Mouse (Mus musculus): ENCODE measurements around the gene Plagl1.

Gene Plagl1

GRCm38 (mm10) chr10:13090596-13091424, 30.5 kb downstream of the Plagl1 start:
- DNase-seq (ENCODE audit: low spot score in 2 of 2) = peak; percentile 63 to 70

- DNase-seq (ENCODE audit: low spot score in 2 of 2) = no peak
Observed at GRCm38 (mm10) chr10:13092996-13093395, 32.7 kb downstream of the Plagl1 start.

GRCm38 (mm10) chr10:13098895-13099294, 38.6 kb downstream of the Plagl1 start:
- no peak for DNase-seq (ENCODE audit: low spot score in 2 of 2)

- DNase-seq (ENCODE audit: low spot score in 2 of 2) = no peak
Observed at GRCm38 (mm10) chr10:13100061-13100648, 39.9 kb downstream of the Plagl1 start.

- no peak for DNase-seq (ENCODE audit: low spot score in 2 of 2)
Observed at GRCm38 (mm10) chr10:13102360-13102759, 42.1 kb downstream of the Plagl1 start.

GRCm38 (mm10) chr10:13103838-13104237, 43.5 kb downstream of the Plagl1 start:
- no peak for DNase-seq (ENCODE audit: low spot score in 2 of 2)

GRCm38 (mm10) chr10:13106909-13107624, 46.8 kb downstream of the Plagl1 start:
- no peak for DNase-seq (ENCODE audit: low spot score in 2 of 2)

GRCm38 (mm10) chr10:13108021-13108548, 47.8 kb downstream of the Plagl1 start:
- DNase-seq (ENCODE audit: low spot score in 2 of 2) = no peak

GRCm38 (mm10) chr10:13108847-13109246, 48.5 kb downstream of the Plagl1 start:
- no peak for DNase-seq (ENCODE audit: low spot score in 2 of 2)

GRCm38 (mm10) chr10:13109781-13110180, 49.5 kb downstream of the Plagl1 start:
- no peak for DNase-seq (ENCODE audit: low spot score in 2 of 2)

GRCm38 (mm10) chr10:13112849-13113248, 52.5 kb downstream of the Plagl1 start:
- DNase-seq (ENCODE audit: low spot score in 2 of 2) = no peak

GRCm38 (mm10) chr10:13113641-13114040, 53.3 kb downstream of the Plagl1 start:
- no peak for DNase-seq (ENCODE audit: low spot score in 2 of 2)

GRCm38 (mm10) chr10:13115030-13115429, 54.7 kb downstream of the Plagl1 start:
- no peak for DNase-seq (ENCODE audit: low spot score in 2 of 2)

- no peak for DNase-seq (ENCODE audit: low spot score in 2 of 2)
Observed at GRCm38 (mm10) chr10:13116706-13117665, 56.7 kb downstream of the Plagl1 start.

- DNase-seq (ENCODE audit: low spot score in 2 of 2) = no peak
Observed at GRCm38 (mm10) chr10:13118024-13118769, 57.9 kb downstream of the Plagl1 start.

GRCm38 (mm10) chr10:13118770-13119102, 58.4 kb downstream of the Plagl1 start:
- no peak for DNase-seq (ENCODE audit: low spot score in 2 of 2)

GRCm38 (mm10) chr10:13119300-13119699, 59.0 kb downstream of the Plagl1 start:
- no peak for DNase-seq (ENCODE audit: low spot score in 2 of 2)

- DNase-seq (ENCODE audit: low spot score in 2 of 2) = no peak
Observed at GRCm38 (mm10) chr10:13125811-13126210, 65.5 kb downstream of the Plagl1 start.

GRCm38 (mm10) chr10:13127335-13127734, 67.0 kb downstream of the Plagl1 start:
- DNase-seq (ENCODE audit: low spot score in 2 of 2) = no peak

GRCm38 (mm10) chr10:13127946-13128345, 67.6 kb downstream of the Plagl1 start:
- DNase-seq (ENCODE audit: low spot score in 2 of 2) = no peak

- DNase-seq (ENCODE audit: low spot score in 2 of 2) = no peak
Observed at GRCm38 (mm10) chr10:13133850-13134249, 73.5 kb downstream of the Plagl1 start.

Measured in heart, adult 9 months (tissue).